Mouse (Mus musculus) liver, postnatal 0 days (tissue): ENCODE measurements around the gene Slc38a1.

Source experiments
- CTCF ChIP-seq: sonication (generic); IDR thresholded peaks from 2 replicates; pipeline ENCODE4 v1.5.1; 2016; ENCODE audit warnings: antibody characterized with exemption, low read depth
- EP300 ChIP-seq: IDR thresholded peaks from 2 replicates; pipeline ENCODE4 v1.6.1; 2016; ENCODE audit warnings: antibody characterized with exemption, low read depth, mild to moderate bottlenecking

GRCm38 (mm10) chr15:96665889-96666288, 23.2 kb upstream of the Slc38a1 start:
- TF ChIP-seq CTCF (peak; percentile 93), EP300 (no peak)
